Mouse (Mus musculus) layer of hippocampus, adult 9-10 months (tissue): ENCODE measurements around the gene Btnl2.

Experiments used
- DNase-seq: peaks from one replicate; pipeline ENCODE4 v3.0.0; 2022; ENCODE audit warnings: low spot score

Gene Btnl2

GRCm38 (mm10) chr17:34347606-34348308 is 6.9 kb upstream of the Btnl2 start:
- DNase-seq = peak; percentile 88

GRCm38 (mm10) chr17:34349429-34349828 is 5.2 kb upstream of the Btnl2 start:
- peak; percentile 81 for DNase-seq

GRCm38 (mm10) chr17:34354940-34355339 is 318 bp downstream of the Btnl2 start:
- no peak for DNase-seq

GRCm38 (mm10) chr17:34362954-34363546 is 8.4 kb downstream of the Btnl2 start:
- DNase-seq = no peak

GRCm38 (mm10) chr17:34363676-34364310 is 9.2 kb downstream of the Btnl2 start:
- no peak for DNase-seq

GRCm38 (mm10) chr17:34365031-34365430 is 10.4 kb downstream of the Btnl2 start:
- DNase-seq = no peak

- DNase-seq = no peak
Measured at GRCm38 (mm10) chr17:34370563-34370962, 15.9 kb downstream of the Btnl2 start.

- no peak for DNase-seq
Measured at GRCm38 (mm10) chr17:34373055-34373709, 18.6 kb downstream of the Btnl2 start.

- no peak for DNase-seq
Measured at GRCm38 (mm10) chr17:34376847-34377246, 22.2 kb downstream of the Btnl2 start, which contains the start of gene Btnl1. Gene Btnl1, plus strand, starts transcription at chr17:34377132.

GRCm38 (mm10) chr17:34377450-34378209 is 23.0 kb downstream of the Btnl2 start:
- DNase-seq = no peak

GRCm38 (mm10) chr17:34378716-34379115 is 24.1 kb downstream of the Btnl2 start:
- DNase-seq = no peak

GRCm38 (mm10) chr17:34379451-34379850 is 24.8 kb downstream of the Btnl2 start:
- no peak for DNase-seq

- no peak for DNase-seq
Measured at GRCm38 (mm10) chr17:34381876-34382275, 27.3 kb downstream of the Btnl2 start.

- no peak for DNase-seq
Measured at GRCm38 (mm10) chr17:34383212-34383611, 28.6 kb downstream of the Btnl2 start.

- no peak for DNase-seq
Measured at GRCm38 (mm10) chr17:34384699-34385098, 30.1 kb downstream of the Btnl2 start.

GRCm38 (mm10) chr17:34386656-34387055 is 32.0 kb downstream of the Btnl2 start:
- DNase-seq = no peak

- DNase-seq = no peak
Measured at GRCm38 (mm10) chr17:34388513-34388912, 33.9 kb downstream of the Btnl2 start.

- DNase-seq = no peak
Measured at GRCm38 (mm10) chr17:34391507-34391906, 36.9 kb downstream of the Btnl2 start.

- DNase-seq = no peak
Measured at GRCm38 (mm10) chr17:34392321-34392720, 37.7 kb downstream of the Btnl2 start.

GRCm38 (mm10) chr17:34397357-34397756 is 42.7 kb downstream of the Btnl2 start:
- DNase-seq = no peak

- DNase-seq = peak; percentile 91
Measured at GRCm38 (mm10) chr17:34398058-34398710, 43.6 kb downstream of the Btnl2 start.
